Mouse (Mus musculus): ENCODE results near the gene Slc5a3. TPM values are rescaled to one million over a fixed set of nuclear protein-coding genes. Genes with fewer than 3 reads are reported as not detected.

Slc5a3 gene
- total and polyA plus RNA-seq, 2 experiments from 2014 or later, result 8.1 to 25.4 TPM

DNA sequence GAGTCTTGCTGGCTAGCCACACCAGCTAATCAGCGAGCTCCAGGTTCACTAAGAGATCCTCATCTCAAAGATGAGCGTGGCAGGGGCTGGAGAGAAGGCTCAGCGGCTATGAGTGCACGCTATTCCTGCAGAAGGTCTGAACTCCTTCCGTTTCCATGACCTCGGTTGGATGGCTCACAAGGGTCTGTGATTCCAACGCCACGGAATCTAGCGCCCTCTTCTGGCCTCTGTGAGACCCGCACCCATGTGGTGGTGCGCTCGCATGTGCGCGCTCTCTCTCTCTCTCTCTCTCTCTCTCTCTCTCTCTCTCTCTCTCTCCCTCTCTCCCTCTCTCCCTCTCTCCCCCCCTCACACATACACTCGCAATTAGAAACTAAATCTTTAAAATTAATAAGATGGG lies 78.2 kb downstream of the Slc5a3 start:
- DNase-seq, result no peak
- 96% methylated on average over 15 of the region's 15 CpGs for WGBS
- TF ChIP-seq CTCF (IDR thresholded peaks at IDR 0.05; ENCODE audit: low read depth), result 0 out of 2 replicates have a peak, but pooled peaks have one; percentile 13

More for the DNA sequence above, 78.2 kb downstream of the Slc5a3 start:
- H3K9ac ChIP-seq, result no peak overlapping the region
- H3K9me3 ChIP-seq (ENCODE audit: low read length), result no peaks in the 10 kb centered on the region
- H3K4me2 ChIP-seq (ENCODE audit: low read depth), result no peak overlapping the region
- H3K27me3 ChIP-seq (ENCODE audit: insufficient read depth, low read length), result no peaks in the 10 kb centered on the region
- H3K4me1 ChIP-seq (ENCODE audit: insufficient read depth), result peaks cover 5% of the 10 kb centered on the region; the same call in 1 of the 2 replicates
- no peak overlapping the region for H3K4me3 ChIP-seq (ENCODE audit: low read depth, low read length)
- no peak overlapping the region for H3K27ac ChIP-seq (ENCODE audit: low read depth, low read length)
- ATAC-seq, result no peak
- no peaks in the 10 kb centered on the region for H3K36me3 ChIP-seq (ENCODE audit: insufficient read depth)

Other genes starting within 250 kb of the Slc5a3 start
- gene Mrps6, start 52 bp upstream of the Slc5a3 start, total RNA-seq (2014; rRNA removed), result 33.6 and 37.0 TPM in 2 replicates
- 143 and 157 TPM in 2 replicates for gene Mrps6, start 52 bp upstream of the Slc5a3 start, polyA plus RNA-seq (2015; fragmentation: Nextera tagmentation; extraction: Ambion mirVana)
- gene Gm49711, start within 50 bp of the Slc5a3 start, total RNA-seq (2014; rRNA removed), result 0.23 TPM in 1 of 2 replicates, not detected in the other
- 0.82 and 0.92 TPM in 2 replicates for gene Gm49711, start within 50 bp of the Slc5a3 start, polyA plus RNA-seq (2015; fragmentation: Nextera tagmentation; extraction: Ambion mirVana)
- 1.5 and 3.9 TPM in 2 replicates for gene Kcne2, start 234.1 kb downstream of the Slc5a3 start, total RNA-seq (2014; rRNA removed)
- gene Kcne2, start 234.1 kb downstream of the Slc5a3 start, polyA plus RNA-seq (2015; fragmentation: Nextera tagmentation; extraction: Ambion mirVana), result 7.6 and 10.2 TPM in 2 replicates
- gene Smim11, start 243.0 kb downstream of the Slc5a3 start, total RNA-seq (2014; rRNA removed), result 24.7 and 27.5 TPM in 2 replicates
- 54.3 and 61.7 TPM in 2 replicates for gene Smim11, start 243.0 kb downstream of the Slc5a3 start, polyA plus RNA-seq (2015; fragmentation: Nextera tagmentation; extraction: Ambion mirVana)

All from forebrain, postnatal 0 days (tissue).